Mouse (Mus musculus) embryo, embryonic 10 days (tissue): ENCODE measurements around the gene Sorbs1.

ENCODE experiments used
- DNase-seq: peaks from one replicate; pipeline ENCODE4 v3.0.0-alpha.2; 2015; ENCODE audit warnings: low spot score

Sorbs1 gene

DNA sequence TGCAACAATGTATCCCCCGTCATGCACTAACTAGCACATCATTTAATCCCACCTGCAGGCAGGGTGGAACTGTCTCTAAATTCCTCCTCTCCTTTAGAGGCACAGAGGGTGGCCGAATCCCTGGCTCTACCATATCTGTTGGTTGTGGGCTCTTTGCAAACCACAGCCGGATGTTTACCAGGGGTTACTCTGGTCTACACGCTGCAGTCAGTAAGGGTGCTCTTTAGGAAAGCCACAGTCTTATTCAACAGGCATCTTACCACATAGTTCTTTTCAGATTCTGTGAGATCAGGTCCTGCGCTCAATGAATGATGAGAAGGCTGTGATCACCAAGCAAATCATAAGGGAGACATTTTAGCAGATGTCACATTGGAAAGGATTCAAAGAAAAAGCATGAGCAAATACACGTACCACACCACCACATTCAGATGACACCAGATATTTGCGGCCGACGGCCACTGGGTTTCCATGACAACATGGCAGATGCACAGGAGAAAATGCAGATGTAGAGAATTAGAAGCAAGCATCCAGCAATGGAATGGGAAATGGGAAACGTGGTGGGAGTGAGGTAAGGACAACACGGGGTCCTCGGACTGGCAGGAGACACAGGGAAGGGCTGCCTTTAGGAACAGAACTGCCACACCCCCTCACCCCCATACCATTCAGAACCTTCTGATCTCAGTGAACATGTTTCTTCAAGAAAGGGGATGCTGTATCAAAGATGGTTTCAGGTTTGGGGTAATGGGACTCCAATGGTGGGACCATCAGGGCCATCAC, 213.4 kb downstream of the Sorbs1 start:
- DNase-seq = no peak

DNA sequence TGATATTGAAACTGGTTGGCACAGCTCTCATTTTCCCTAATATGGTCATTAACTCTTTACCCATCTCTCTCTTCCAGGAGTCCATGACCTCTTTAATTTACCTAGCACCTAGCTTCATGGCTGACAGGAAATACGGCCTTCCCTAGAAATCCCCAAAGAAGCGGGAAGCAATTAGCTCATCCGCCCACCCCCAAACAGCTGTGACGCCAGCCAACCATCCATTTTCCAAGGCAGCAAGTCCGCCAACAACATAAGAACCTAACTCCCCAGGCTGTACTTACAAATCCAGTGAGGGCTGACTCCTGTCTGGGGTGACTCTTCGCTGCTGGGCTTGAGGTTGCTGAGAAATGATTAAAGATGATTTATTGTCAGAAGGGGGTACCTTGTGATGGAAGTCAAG, 214.4 kb downstream of the Sorbs1 start:
- DNase-seq = no peak

GRCm38 (mm10) chr19:40298574-40298973, 215.0 kb downstream of the Sorbs1 start:
- DNase-seq = no peak

- no peak for DNase-seq
Measured at GRCm38 (mm10) chr19:40297798-40298144, 215.8 kb downstream of the Sorbs1 start.

DNA sequence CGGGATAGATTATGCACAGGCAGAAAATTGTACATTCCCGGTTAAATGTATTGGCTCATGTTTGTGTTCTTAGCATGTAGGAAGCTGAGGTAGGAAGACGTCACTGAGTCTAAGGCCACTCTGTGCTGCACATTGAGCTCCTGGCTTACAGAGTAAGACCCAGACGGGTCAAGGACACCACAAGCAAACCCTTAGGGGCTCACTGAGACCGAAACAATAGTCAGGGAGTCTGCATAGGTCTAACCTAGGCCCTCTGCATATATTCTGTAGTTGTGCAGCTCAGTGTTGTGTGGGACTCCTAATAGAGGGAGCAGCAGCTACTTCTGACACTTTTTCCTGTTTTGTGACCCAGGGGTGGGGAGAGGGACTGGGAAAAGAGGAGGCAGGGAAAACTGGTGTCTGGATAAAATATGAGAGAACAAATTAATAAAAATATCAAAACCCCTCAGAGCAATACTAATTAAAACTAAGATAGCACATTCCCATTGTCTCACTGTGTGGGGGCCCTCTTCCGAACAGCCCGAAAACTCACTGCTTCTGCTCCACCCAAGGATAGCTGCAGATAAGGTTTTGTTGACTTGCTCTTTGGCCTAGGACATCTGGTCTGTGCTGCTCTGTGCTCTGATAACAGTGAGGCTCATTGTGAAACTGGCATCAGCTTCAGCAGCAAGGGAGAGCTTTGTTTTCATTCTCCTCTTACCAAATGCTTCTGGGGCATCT, 216.3 kb downstream of the Sorbs1 start:
- DNase-seq = peak; percentile 46

DNA sequence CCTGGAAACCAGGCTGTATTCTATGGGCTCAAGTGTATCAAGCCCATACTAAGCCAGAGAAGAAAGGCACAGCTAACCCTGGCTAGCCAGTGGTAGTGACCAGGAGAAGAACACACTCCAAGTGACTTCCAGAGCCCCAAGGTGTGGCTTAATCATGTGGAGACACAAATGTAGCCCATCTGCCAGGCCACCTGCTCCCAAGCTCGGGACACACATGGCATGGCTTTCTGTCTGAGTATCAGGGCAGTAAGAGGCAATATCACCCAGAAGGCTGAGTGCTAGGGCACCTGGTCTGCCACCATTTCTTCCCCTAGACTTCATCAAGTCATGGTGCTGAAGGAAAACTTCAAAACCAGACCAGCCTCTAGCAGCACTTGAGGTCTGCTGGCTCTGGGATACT, 219.3 kb downstream of the Sorbs1 start:
- DNase-seq = no peak

DNA sequence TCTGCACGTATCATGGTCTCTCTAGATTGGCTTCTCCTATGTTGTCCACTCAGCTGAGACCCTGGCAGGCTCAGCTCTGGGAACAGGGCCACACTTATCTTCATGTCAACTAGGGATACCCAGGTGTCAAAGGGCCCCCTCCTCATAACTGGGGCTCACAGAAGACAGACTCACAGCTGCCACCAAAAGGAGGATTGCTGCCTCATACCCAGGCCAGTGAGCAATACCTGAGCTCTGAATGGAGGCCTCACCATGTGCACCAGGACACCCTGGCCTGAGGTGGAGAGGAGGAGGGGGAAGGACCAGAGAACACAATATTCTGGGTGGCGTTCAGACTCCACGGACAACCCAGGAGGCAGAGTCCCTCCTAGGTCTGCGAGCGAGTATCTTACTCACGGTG, 219.8 kb downstream of the Sorbs1 start:
- no peak for DNase-seq

- DNase-seq = no peak
Measured at GRCm38 (mm10) chr19:40290099-40290724, 223.4 kb downstream of the Sorbs1 start.

DNA sequence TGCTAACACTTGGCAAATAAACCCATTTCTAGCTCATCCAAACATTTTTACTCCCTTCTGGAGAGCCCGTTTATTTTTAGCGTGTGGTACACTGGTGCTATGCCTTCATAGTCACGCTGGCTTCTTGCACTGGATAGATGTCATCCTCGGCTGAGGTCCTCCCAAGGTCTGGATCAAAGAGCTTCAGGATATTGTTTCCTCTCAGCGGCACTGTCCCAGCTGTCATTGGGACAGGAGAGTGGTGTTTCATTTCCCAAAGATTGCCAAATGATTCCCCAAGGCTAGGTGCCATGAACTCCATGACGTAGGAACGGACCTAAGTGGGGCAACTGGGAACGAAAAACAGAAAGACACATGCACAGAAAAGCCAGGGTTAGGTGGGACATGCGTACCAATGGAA, 225.2 kb downstream of the Sorbs1 start:
- DNase-seq = no peak

GRCm38 (mm10) chr19:40284704-40285103, 228.9 kb downstream of the Sorbs1 start:
- DNase-seq = no peak

DNA sequence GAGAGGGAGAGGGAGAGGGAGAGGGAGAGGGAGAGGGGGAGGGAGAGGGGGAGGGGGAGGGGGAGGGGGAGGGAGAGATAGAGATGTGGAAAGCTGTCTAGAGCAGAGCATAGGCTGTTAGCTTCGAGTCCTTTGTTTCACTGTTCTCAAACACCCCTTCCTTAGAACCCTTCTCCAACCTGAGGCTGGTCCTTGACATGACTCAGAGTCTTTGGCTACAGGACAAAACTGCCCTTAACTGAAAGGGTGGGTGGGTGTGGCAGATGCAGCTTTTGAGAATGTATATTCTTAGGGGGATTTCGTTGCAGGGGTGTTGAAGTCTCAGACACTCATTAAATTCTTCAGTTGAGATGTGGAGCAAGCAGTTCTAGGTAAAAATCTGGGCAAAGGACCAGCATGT, 230.2 kb downstream of the Sorbs1 start:
- no peak for DNase-seq

GRCm38 (mm10) chr19:40278372-40279023, 235.1 kb downstream of the Sorbs1 start:
- DNase-seq = no peak

GRCm38 (mm10) chr19:40277494-40277893, 236.1 kb downstream of the Sorbs1 start:
- no peak for DNase-seq

- no peak for DNase-seq
Measured at GRCm38 (mm10) chr19:40275401-40276188, 238.0 kb downstream of the Sorbs1 start.

DNA sequence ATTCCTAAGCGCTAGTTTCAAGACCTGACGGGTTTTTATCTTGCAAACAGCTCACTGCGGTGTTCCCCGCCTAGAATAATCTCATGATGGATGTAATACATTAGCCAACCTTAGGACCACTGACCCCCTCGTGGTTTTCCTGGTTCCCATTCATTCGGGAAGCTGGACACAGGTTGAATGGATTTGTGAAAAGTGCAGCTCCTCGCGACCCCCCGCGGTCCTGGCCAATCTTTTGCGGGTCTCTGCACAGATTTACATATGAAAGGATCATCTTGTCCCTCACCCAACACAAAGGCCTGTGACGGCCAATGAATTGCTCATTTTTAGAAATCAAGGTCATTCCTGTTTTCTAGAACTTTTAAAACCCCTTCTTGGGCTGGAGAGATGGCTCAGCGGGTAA, 240.9 kb downstream of the Sorbs1 start:
- no peak for DNase-seq

DNA sequence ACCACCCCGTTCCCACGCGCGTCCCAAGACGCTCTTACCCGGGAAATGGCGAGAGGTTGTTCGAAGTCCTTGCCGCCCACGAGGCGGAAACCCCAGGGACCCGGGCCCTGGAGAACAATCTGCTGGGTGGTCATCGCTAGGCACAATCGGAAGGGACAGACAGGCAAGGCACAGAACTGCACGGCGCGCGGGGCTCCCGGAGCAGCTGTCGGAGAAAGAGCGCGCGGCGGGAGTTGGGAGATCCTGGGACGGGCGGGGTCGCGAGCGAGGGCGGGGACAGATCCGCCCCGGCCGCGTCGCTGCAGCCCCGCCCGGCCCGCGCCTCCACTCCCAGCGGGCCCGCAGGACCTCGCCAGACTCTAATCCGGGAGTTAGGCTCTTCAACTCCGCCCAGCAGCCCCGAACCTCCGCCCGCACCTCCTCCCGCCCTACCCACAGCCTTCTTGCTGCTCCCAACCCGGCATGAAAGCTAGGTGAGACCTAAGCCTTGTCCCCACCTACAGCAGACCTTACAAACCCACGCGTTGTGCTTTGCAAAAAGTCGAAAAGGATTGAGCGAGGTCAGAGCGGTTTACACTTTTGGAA, 242.2 kb downstream of the Sorbs1 start, which contains the start of gene Pdlim1:
Gene Pdlim1, minus strand, starts transcription at position 535 of the 585 bp plus-strand sequence.
- peak; percentile 82 for DNase-seq

DNA sequence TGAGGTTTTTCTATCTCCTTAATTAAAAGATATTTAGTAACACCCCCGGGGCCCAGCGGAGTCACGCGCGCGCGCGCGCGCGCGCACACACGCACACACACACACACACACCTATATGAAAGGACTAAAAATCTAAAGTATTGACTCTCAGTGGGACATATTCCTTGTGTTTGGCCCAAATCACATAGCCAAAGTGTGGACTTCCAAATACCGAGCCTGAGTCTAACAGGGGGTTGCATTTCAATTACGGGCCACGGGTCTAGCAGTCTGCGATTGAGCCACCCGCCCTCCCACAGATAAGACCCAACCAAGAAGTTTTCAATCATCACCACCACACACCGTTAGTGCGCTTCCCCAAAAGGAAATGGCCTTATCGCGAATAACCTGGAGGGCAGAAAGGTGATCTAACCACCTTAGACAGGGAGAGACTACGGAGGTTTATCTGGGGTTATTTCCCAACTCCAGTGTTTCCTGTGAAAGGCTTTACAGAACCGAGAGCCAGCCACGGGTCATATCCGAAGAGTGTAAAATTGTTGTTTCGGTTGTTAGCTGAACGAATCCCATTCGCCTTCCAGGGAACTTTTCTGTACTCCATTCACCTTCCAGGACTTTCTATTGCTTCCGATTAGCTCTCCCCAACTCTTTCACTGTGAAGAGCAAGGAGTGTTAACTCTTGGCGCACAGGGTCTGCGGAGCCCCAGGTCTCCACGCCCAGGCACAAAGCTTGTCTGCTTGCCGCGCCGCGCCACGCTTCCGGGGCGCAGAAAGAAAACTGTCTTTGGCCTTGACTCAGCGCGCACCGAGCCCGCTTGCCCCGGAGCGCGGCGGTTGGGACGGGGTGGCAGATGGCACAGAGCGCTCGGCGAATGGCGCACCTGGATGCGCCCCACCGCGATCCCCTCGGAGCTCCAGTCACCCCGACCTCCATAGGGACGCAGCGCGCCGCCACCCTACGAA, 242.9 kb downstream of the Sorbs1 start:
- DNase-seq = peak; percentile 49

GRCm38 (mm10) chr19:40269526-40269925, 244.1 kb downstream of the Sorbs1 start:
- DNase-seq = no peak

GRCm38 (mm10) chr19:40268493-40268892, 245.1 kb downstream of the Sorbs1 start:
- no peak for DNase-seq

DNA sequence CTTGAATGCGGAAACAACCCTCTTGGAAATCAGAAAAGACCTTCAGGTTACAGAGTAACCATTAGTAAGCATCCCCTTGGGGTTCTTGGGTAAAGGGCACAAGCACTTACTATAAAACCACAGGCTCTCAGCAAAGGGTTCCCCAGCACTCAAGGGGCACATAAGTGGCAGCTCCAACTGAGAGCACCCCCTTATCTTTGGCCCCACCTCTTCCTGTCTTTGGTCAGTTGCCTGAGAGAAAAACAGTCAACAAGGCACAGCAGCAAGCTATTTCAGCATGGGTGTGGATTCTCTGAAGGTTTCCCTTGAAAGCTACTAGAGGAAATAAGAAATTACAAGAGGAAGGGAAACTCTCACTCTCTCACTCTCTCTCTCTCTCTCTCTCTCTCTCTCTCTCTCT, 246.2 kb downstream of the Sorbs1 start:
- no peak for DNase-seq
